Comparison of ENCODE assay signal across 22 mouse cellular contexts in genomic region chr1:191974509-191975405, GRCm38 (mm10). TPM values are rescaled to one million over a fixed set of nuclear protein-coding genes. Genes with fewer than 3 reads are reported as not detected.
A peak's percentile ranks its signal among the peaks of the same experiment; 100 is the strongest.
DNase-seq lines count a peak whose midpoint lies in the region; ATAC-seq and TF ChIP-seq lines count a peak whose summit lies in the region.
"Had no signal": no experiment of that assay in that cellular context is flagged by ENCODE, and none has a peak within 500 bp of the region (broad histone marks: within the 10 kb centered on the region; RNA-seq: fewer than 3 reads in every experiment).

No protein-coding gene starts in this region.

- no peak; the same call in 1 of the 2 replicates for TF ChIP-seq EP300 in CH12.LX (IDR thresholded peaks at IDR 0.05; ENCODE audit: low read length)
- no peak for TF ChIP-seq EP300 in heart, adult 2 months (IDR thresholded peaks at IDR 0.05; ENCODE audit: insufficient read depth, low read depth, low read length)

- no peak for TF ChIP-seq CTCF in CH12.LX (conservative IDR thresholded peaks at IDR 0.05 in 1 of 2, IDR thresholded peaks at IDR 0.05 in 1 of 2; ENCODE audit: low read depth in 2 of 2, low read length in 2 of 2)
- no peak for TF ChIP-seq CTCF in heart, adult 2 months (IDR thresholded peaks at IDR 0.05)

- H3K27me3 ChIP-seq in embryonic facial prominence, embryonic 13.5 days: no peaks in the 10 kb centered on the region
- no peaks in the 10 kb centered on the region for H3K27me3 ChIP-seq in embryonic facial prominence, embryonic 10.5 days (replicated peaks; ENCODE audit: low read depth, poor library complexity, severe bottlenecking)
- H3K27me3 ChIP-seq in CH12.LX (replicated peaks): no peaks in the 10 kb centered on the region
- no peaks in the 10 kb centered on the region for H3K27me3 ChIP-seq in heart, adult 2 months (ENCODE audit: control insufficient read depth, insufficient read depth, low read length)
- no peaks in the 10 kb centered on the region for H3K27me3 ChIP-seq in neural tube, embryonic 15.5 days (replicated peaks)
- H3K27me3 ChIP-seq: neural tube, embryonic 13.5 days had no signal

- 45% methylated on average over 13 of the region's 13 CpGs for WGBS in embryonic facial prominence, embryonic 13.5 days
- 78% methylated on average over 13 of the region's 13 CpGs for WGBS in embryonic facial prominence, embryonic 10.5 days
- 74% methylated on average over 13 of the region's 13 CpGs for WGBS in heart, adult 2 months
- 65% methylated on average over 13 of the region's 13 CpGs for WGBS in neural tube, embryonic 15.5 days

- no peak for TF ChIP-seq RAD21 in CH12.LX (IDR thresholded peaks at IDR 0.05; ENCODE audit: low read depth, low read length)

- peaks cover 37% of the 10 kb centered on the region for H3K4me1 ChIP-seq in embryonic facial prominence, embryonic 13.5 days
- peaks cover 14% of the 10 kb centered on the region for H3K4me1 ChIP-seq in embryonic facial prominence, embryonic 10.5 days
- peaks cover 19 to 57% of the 10 kb centered on the region in 2 experiments for H3K4me1 ChIP-seq in CH12.LX (ENCODE audit: control insufficient read depth in 1 of 2, insufficient read depth in 2 of 2)
- H3K4me1 ChIP-seq in heart, adult 2 months (ENCODE audit: control insufficient read depth, insufficient read depth, low read length): no peaks in the 10 kb centered on the region
- peaks cover 14% of the 10 kb centered on the region for H3K4me1 ChIP-seq in neural tube, embryonic 15.5 days
- H3K4me1 ChIP-seq: liver, embryonic 15.5 days; megakaryocyte, embryonic 14.5 days had no signal

- intact Hi-C loops in heart, adult 2 months (cut with DNase I): no loop called here

- in situ Hi-C loops in CH12.LX (cut with MboI; ENCODE audit: low pct_ligation_motif_present, low pct_unique_long_range_greater_than_20kb, low sequenced_read_pairs): no loop called here

- peak overlapping the region; percentile 78 for H3K27ac ChIP-seq in embryonic facial prominence, embryonic 13.5 days
- H3K27ac ChIP-seq in embryonic facial prominence, embryonic 10.5 days (replicated peaks): no peak overlapping the region
- peak overlapping the region; percentile 40 for H3K27ac ChIP-seq in CH12.LX (ENCODE audit: insufficient read depth, low read depth)
- H3K27ac ChIP-seq in heart, adult 2 months: no peak overlapping the region
- H3K27ac ChIP-seq in neural tube, embryonic 15.5 days (replicated peaks): no peak overlapping the region
- H3K27ac ChIP-seq: forebrain, embryonic 10.5 days; hindbrain, embryonic 14.5 days; liver, embryonic 15.5 days; neural tube, embryonic 13.5 days had no signal

- no peak overlapping the region; the same call in 1 of the 2 replicates for H3K4me2 ChIP-seq in embryonic facial prominence, embryonic 13.5 days
- H3K4me2 ChIP-seq in CH12.LX (ENCODE audit: insufficient read depth, low read depth, poor library complexity, severe bottlenecking): peak overlapping the region; percentile 26; the same call in 1 of the 2 replicates
- no peak overlapping the region for H3K4me2 ChIP-seq in neural tube, embryonic 15.5 days
- H3K4me2 ChIP-seq: hindbrain, embryonic 14.5 days; liver, embryonic 15.5 days; neural tube, embryonic 13.5 days had no signal

- DNase-seq in embryonic facial prominence, embryonic 10.5 days (ENCODE audit: low spot score): no peak
- DNase-seq in CH12.LX (ENCODE audit: extremely low read depth): peak; percentile 49
- peak; percentile 61 for DNase-seq in kidney, postnatal 10 days
- DNase-seq in urinary bladder, postnatal 25 days (ENCODE audit: low spot score): no peak
- no peak for DNase-seq in heart, adult 2 months
- DNase-seq: adrenal gland, adult 8-10 months; cerebellum, adult 11 months; cerebellum, postnatal 36 days; heart, adult 18-20 months; lung, postnatal 10 days; right cerebral cortex, postnatal 25 days had no signal

- no peak overlapping the region for H3K4me3 ChIP-seq in embryonic facial prominence, embryonic 13.5 days
- H3K4me3 ChIP-seq in embryonic facial prominence, embryonic 10.5 days: no peak overlapping the region
- H3K4me3 ChIP-seq in CH12.LX (replicated peaks in 1 of 3; ENCODE audit: low read depth in 2 of 3, low read length in 2 of 3, poor library complexity in 1 of 3): peak overlapping the region in 1 of 3 experiments; percentile 12
- H3K4me3 ChIP-seq in heart, adult 2 months: no peak overlapping the region
- H3K4me3 ChIP-seq in neural tube, embryonic 15.5 days (replicated peaks): no peak overlapping the region
- H3K4me3 ChIP-seq: forebrain, embryonic 10.5 days; liver, embryonic 15.5 days; megakaryocyte, embryonic 14.5 days; neural tube, embryonic 13.5 days had no signal

- peak; percentile 68 for ATAC-seq in embryonic facial prominence, embryonic 13.5 days (ENCODE audit: insufficient number of reproducible peaks, insufficient read depth, low FRiP score, low TSS enrichment, low read depth)
- ATAC-seq in hematopoietic stem cell, adult 5-6 weeks (replicated peaks in 1 of 2; ENCODE audit: insufficient read depth in 1 of 2, low FRiP score in 2 of 2, low TSS enrichment in 1 of 2, low read depth in 1 of 2, poor library complexity in 2 of 2, severe bottlenecking in 2 of 2): peak; percentile 29 to 74
- ATAC-seq in neural tube, embryonic 15.5 days (ENCODE audit: low FRiP score): no peak
- ATAC-seq: CD4-positive, CD25-positive, alpha-beta regulatory T cell, adult 4 months; intestine, postnatal 0 days had no signal

- H3K79me2 ChIP-seq in CH12.LX (replicated peaks; ENCODE audit: control insufficient read depth, extremely low read depth, insufficient read depth, poor library complexity, severe bottlenecking): no peaks in the 10 kb centered on the region
- no peaks in the 10 kb centered on the region for H3K79me2 ChIP-seq in heart, adult 2 months (replicated peaks; ENCODE audit: control insufficient read depth, insufficient read depth, low read length)

- no peak; the same call in 1 of the 2 replicates for TF ChIP-seq POLR2A in CH12.LX (IDR thresholded peaks at IDR 0.05; ENCODE audit: low read depth, low read length)
- no peak for TF ChIP-seq POLR2A in heart, adult 2 months (IDR thresholded peaks at IDR 0.05; ENCODE audit: insufficient read depth, low read depth, low read length)

- dilution Hi-C loops in CH12.LX (cut with MboI; ENCODE audit: extremely low pct_ligation_motif_present, extremely low pct_unique_long_range_greater_than_20kb, low sequenced_read_pairs): no loop called here

- H3K9ac ChIP-seq in embryonic facial prominence, embryonic 13.5 days: no peak overlapping the region
- H3K9ac ChIP-seq in CH12.LX (ENCODE audit: insufficient read depth, low read depth): peak overlapping the region; percentile 16; the same call in 1 of the 2 replicates
- no peak overlapping the region for H3K9ac ChIP-seq in heart, adult 2 months (ENCODE audit: low read depth, low read length)
- H3K9ac ChIP-seq in neural tube, embryonic 15.5 days (replicated peaks): no peak overlapping the region
- H3K9ac ChIP-seq: hindbrain, embryonic 14.5 days; liver, embryonic 15.5 days; neural tube, embryonic 13.5 days had no signal

- no peaks in the 10 kb centered on the region for H3K36me3 ChIP-seq in embryonic facial prominence, embryonic 13.5 days
- no peaks in the 10 kb centered on the region for H3K36me3 ChIP-seq in embryonic facial prominence, embryonic 10.5 days (replicated peaks)
- H3K36me3 ChIP-seq in CH12.LX (replicated peaks in 1 of 2; ENCODE audit: control insufficient read depth in 1 of 2, insufficient read depth in 1 of 2, low read length in 1 of 2): no peaks in the 10 kb centered on the region
- no peaks in the 10 kb centered on the region for H3K36me3 ChIP-seq in heart, adult 2 months (ENCODE audit: control insufficient read depth, insufficient read depth, low read length)
- H3K36me3 ChIP-seq in neural tube, embryonic 15.5 days: no peaks in the 10 kb centered on the region
- H3K36me3 ChIP-seq: forebrain, embryonic 10.5 days; liver, embryonic 15.5 days; neural tube, embryonic 13.5 days had no signal

- H3K9me3 ChIP-seq in embryonic facial prominence, embryonic 13.5 days: no peaks in the 10 kb centered on the region
- H3K9me3 ChIP-seq in embryonic facial prominence, embryonic 10.5 days: no peaks in the 10 kb centered on the region
- H3K9me3 ChIP-seq in CH12.LX (replicated peaks; ENCODE audit: low read length): no peaks in the 10 kb centered on the region
- no peaks in the 10 kb centered on the region for H3K9me3 ChIP-seq in neural tube, embryonic 15.5 days (replicated peaks)
- H3K9me3 ChIP-seq: forebrain, embryonic 10.5 days; liver, embryonic 15.5 days; neural tube, embryonic 13.5 days had no signal

TF ChIP-seq in CH12.LX, 34 proteins besides CTCF, POLR2A, EP300 and RAD21:
- TF ChIP-seq IRF4 (IDR thresholded peaks at IDR 0.05; ENCODE audit: low read depth, low read length) (peak; percentile 52; the same call in 1 of the 2 replicates), TBP (conservative IDR thresholded peaks at IDR 0.05; ENCODE audit: low read depth, low read length) (no peak), MAZ (IDR thresholded peaks at IDR 0.05; ENCODE audit: low read depth, low read length) (0 out of 2 replicates have a peak, but pooled peaks have one; percentile 15), KAT2A (IDR thresholded peaks at IDR 0.05; ENCODE audit: insufficient replicate concordance, low read length) (no peak), CHD1 (IDR thresholded peaks at IDR 0.05; ENCODE audit: low read depth, low read length) (peak; percentile 95), ETS1 (conservative IDR thresholded peaks at IDR 0.05; ENCODE audit: low read depth, low read length) (peak; percentile 29; the same call in 1 of the 2 replicates), RCOR1 (conservative IDR thresholded peaks at IDR 0.05; ENCODE audit: low read depth, low read length) (no peak), BHLHE40 (IDR thresholded peaks at IDR 0.05; ENCODE audit: low read depth, low read length) (peak; percentile 83)

RNA-seq across cellular contexts. Expression of gene Rd3, which starts 2.4 kb away (rescaled TPM):
- polyA plus RNA-seq in embryonic facial prominence, embryonic 13.5 days (2015; fragmentation: Nextera tagmentation; extraction: Ambion mirVana): 1.7 and 3.8 TPM in 2 replicates
- 0.75 and 1.7 TPM in 2 replicates for polyA plus RNA-seq in embryonic facial prominence, embryonic 10.5 days (2016; fragmentation: Nextera tagmentation; extraction: Ambion mirVana)
- total RNA-seq in CH12.LX (2012; rRNA removed) (0.25 and 0.29 TPM in 2 replicates), CH12.LX (2014; rRNA removed) (0.47 and 0.58 TPM in 2 replicates)
- 0.44 and 0.55 TPM in 2 replicates for polyA plus RNA-seq in CH12.LX (2012; ENCODE audit: insufficient read length, low read depth)
- total RNA-seq in hematopoietic stem cell, adult 5-6 weeks (2017): not detected in 2 replicates
- under 1 TPM; 0.18 to 0.23 TPM for total RNA-seq in heart, adult 2 months (2021)
- 0.47 and 0.49 TPM in 2 replicates for polyA plus RNA-seq in heart, adult 2 months (2012; rRNA removed)
- 1.9 and 2.1 TPM in 2 replicates for polyA plus RNA-seq in neural tube, embryonic 15.5 days (2015; fragmentation: Nextera tagmentation; extraction: Ambion mirVana)
- total RNA-seq: MEL had no signal

Comparison
In these comparisons a context has a peak if more than half of its experiments do, and no peak if none do; other contexts are left out.
1. H3K27ac ChIP-seq: peak in embryonic facial prominence, embryonic 13.5 days (single experiment) and CH12.LX (single experiment); none in embryonic facial prominence, embryonic 10.5 days (single experiment), heart, adult 2 months (single experiment) and neural tube, embryonic 15.5 days (single experiment).
2. DNase-seq: peak in CH12.LX (single experiment) and kidney, postnatal 10 days (single experiment); none in embryonic facial prominence, embryonic 10.5 days (single experiment), urinary bladder, postnatal 25 days (single experiment) and heart, adult 2 months (0 of 2).